Mouse (Mus musculus) hindbrain, embryonic 10.5 days (tissue): Measurements from ENCODE around the gene Ltbp2. TPM values are rescaled to one million over a fixed set of nuclear protein-coding genes. Genes with fewer than 3 reads are reported as not detected.

Experiments
- DNase-seq: peaks from one replicate; pipeline ENCODE4 v3.0.0-alpha.2; 2017; ENCODE audit warnings: low spot score
- H3K27ac ChIP-seq: fragments of 300-500 bp; sonication (generic); 2 replicates; pipeline ENCODE4 v1.5.1; 2016; ENCODE audit warnings: mild to moderate bottlenecking, moderate library complexity
- H3K27me3 ChIP-seq: fragments of 300-500 bp; sonication (generic); 2 replicates; pipeline ENCODE4 v1.6.1; 2016; ENCODE audit warnings: mild to moderate bottlenecking; ENCODE audit not compliant: poor library complexity, insufficient read depth, severe bottlenecking
- H3K36me3 ChIP-seq: fragments of 300-500 bp; sonication (generic); 2 replicates; pipeline ENCODE4 v1.6.1; 2016; ENCODE audit warnings: mild to moderate bottlenecking, moderate library complexity
- H3K4me1 ChIP-seq: fragments of 300-500 bp; sonication (generic); replicated peaks from 2 replicates; pipeline ENCODE4 v1.6.1; 2016; ENCODE audit warnings: mild to moderate bottlenecking
- H3K4me3 ChIP-seq: fragments of 300-500 bp; sonication (generic); 2 replicates; pipeline ENCODE4 v1.5.1; 2016; ENCODE audit warnings: mild to moderate bottlenecking, moderate library complexity
- H3K9me3 ChIP-seq: fragments of 300-500 bp; sonication (generic); 2 replicates; pipeline ENCODE4 v1.6.1; 2016; ENCODE audit warnings: mild to moderate bottlenecking, moderate library complexity
- WGBS: fragments of 180-500 bp; shearing (Covaris S2); methylation state at CpG from one replicate; pipeline ENCODE4 v1.1.7; 2016; 5-methylcytosine and 5-hydroxymethylcytosine counted together
- polyA plus RNA-seq: library from polyadenylated mRNA; unstranded; fragments of >200 nt; fragmentation: Nextera tagmentation; extraction: Ambion mirVana; gene quantifications from 2 replicates; pipeline ENCODE4 v1.2.1, GENCODE M21; 2016

Ltbp2 gene
- polyA plus RNA-seq, 1 experiment from 2014 or later, result 0.17 TPM

GRCm38 (mm10) chr12:84805228-84805842 is 71.0 kb downstream of the Ltbp2 start:
- no peak for DNase-seq
- Histone ChIP-seq H3K4me1 (peaks cover 24% of the 10 kb centered on the region), H3K4me3 (no peak overlapping the region), H3K27ac (no peak overlapping the region), H3K9me3 (no peaks in the 10 kb centered on the region), H3K36me3 (no peaks in the 10 kb centered on the region), H3K27me3 (no peaks in the 10 kb centered on the region)
- 78% methylated on average over 9 of the region's 9 CpGs for WGBS

GRCm38 (mm10) chr12:84802625-84803024 is 73.7 kb downstream of the Ltbp2 start:
- no peak overlapping the region for H3K27ac ChIP-seq
- no peak overlapping the region for H3K4me3 ChIP-seq
- WGBS, result 93% methylated on average over 3 of the region's 3 CpGs
- H3K27me3 ChIP-seq, result no peaks in the 10 kb centered on the region
- DNase-seq, result no peak
- H3K4me1 ChIP-seq, result peaks cover 17% of the 10 kb centered on the region
- H3K36me3 ChIP-seq, result no peaks in the 10 kb centered on the region
- H3K9me3 ChIP-seq, result no peaks in the 10 kb centered on the region

- Histone ChIP-seq H3K36me3 (no peaks in the 10 kb centered on the region), H3K27ac (no peak overlapping the region), H3K9me3 (no peaks in the 10 kb centered on the region), H3K4me3 (no peak overlapping the region), H3K4me1 (peaks cover 12% of the 10 kb centered on the region), H3K27me3 (no peaks in the 10 kb centered on the region)
- 87% methylated on average over 13 of the region's 13 CpGs for WGBS
- no peak for DNase-seq
Observed at GRCm38 (mm10) chr12:84801532-84802110, 74.7 kb downstream of the Ltbp2 start.

- no peak overlapping the region for H3K4me3 ChIP-seq
- no peak for DNase-seq
- 85% methylated on average over 4 of the region's 4 CpGs for WGBS
Observed at GRCm38 (mm10) chr12:84800419-84800818, 75.9 kb downstream of the Ltbp2 start.

GRCm38 (mm10) chr12:84799086-84799485 is 77.2 kb downstream of the Ltbp2 start:
- H3K27ac ChIP-seq, result no peak overlapping the region
- no peaks in the 10 kb centered on the region for H3K4me1 ChIP-seq
- WGBS, result 93% methylated on average over 13 of the region's 13 CpGs
- no peaks in the 10 kb centered on the region for H3K9me3 ChIP-seq
- no peaks in the 10 kb centered on the region for H3K36me3 ChIP-seq
- DNase-seq, result no peak
- no peaks in the 10 kb centered on the region for H3K27me3 ChIP-seq
- no peak overlapping the region for H3K4me3 ChIP-seq

More at GRCm38 (mm10) chr12:84800419-84800818, 75.9 kb downstream of the Ltbp2 start:
- Histone ChIP-seq H3K36me3 (no peaks in the 10 kb centered on the region), H3K27ac (no peak overlapping the region), H3K4me1 (0 out of 2 replicates have a peak, but pooled peaks cover 5% of the 10 kb centered on the region), H3K27me3 (no peaks in the 10 kb centered on the region), H3K9me3 (no peaks in the 10 kb centered on the region)

GRCm38 (mm10) chr12:84794647-84795046 is 81.7 kb downstream of the Ltbp2 start:
- Histone ChIP-seq H3K27me3 (no peaks in the 10 kb centered on the region), H3K4me3 (no peak overlapping the region), H3K4me1 (peaks cover 9% of the 10 kb centered on the region), H3K36me3 (no peaks in the 10 kb centered on the region), H3K9me3 (no peaks in the 10 kb centered on the region), H3K27ac (0 out of 2 replicates have a peak overlapping the region, but pooled peaks have one; percentile 23)
- 90% methylated on average over 8 of the region's 8 CpGs for WGBS
- no peak for DNase-seq

- Histone ChIP-seq H3K9me3 (no peaks in the 10 kb centered on the region), H3K4me1 (peaks cover 9% of the 10 kb centered on the region), H3K36me3 (no peaks in the 10 kb centered on the region), H3K27ac (no peak overlapping the region), H3K4me3 (no peak overlapping the region), H3K27me3 (no peaks in the 10 kb centered on the region)
- WGBS, result 79% methylated on average over 4 of the region's 4 CpGs
- DNase-seq, result no peak
Observed at GRCm38 (mm10) chr12:84792629-84793028, 83.7 kb downstream of the Ltbp2 start.

GRCm38 (mm10) chr12:84790853-84791252 is 85.5 kb downstream of the Ltbp2 start:
- WGBS, result 67% methylated on average over 10 of the region's 10 CpGs

GRCm38 (mm10) chr12:84786091-84786490 is 90.2 kb downstream of the Ltbp2 start:
- Histone ChIP-seq H3K4me1 (peaks cover 13% of the 10 kb centered on the region), H3K36me3 (no peaks in the 10 kb centered on the region), H3K4me3 (no peak overlapping the region), H3K27me3 (0 out of 2 replicates have a peak, but pooled peaks cover 3% of the 10 kb centered on the region), H3K9me3 (no peaks in the 10 kb centered on the region), H3K27ac (no peak overlapping the region)
- DNase-seq, result no peak
- 81% methylated on average over 5 of the region's 5 CpGs for WGBS

More at GRCm38 (mm10) chr12:84790853-84791252, 85.5 kb downstream of the Ltbp2 start:
- no peaks in the 10 kb centered on the region for H3K36me3 ChIP-seq
- no peaks in the 10 kb centered on the region for H3K27me3 ChIP-seq
- H3K4me1 ChIP-seq, result peaks cover 9% of the 10 kb centered on the region
- DNase-seq, result no peak
- H3K9me3 ChIP-seq, result no peaks in the 10 kb centered on the region
- H3K27ac ChIP-seq, result no peak overlapping the region
- no peak overlapping the region for H3K4me3 ChIP-seq

- WGBS, result 36% methylated on average over 25 of the region's 25 CpGs
- peak; percentile 86 for DNase-seq
- peaks cover 12% of the 10 kb centered on the region for H3K4me1 ChIP-seq
- no peak overlapping the region; the same call in 1 of the 2 replicates for H3K4me3 ChIP-seq
- H3K27ac ChIP-seq, result 0 out of 2 replicates have a peak overlapping the region, but pooled peaks have one; percentile 50
- H3K36me3 ChIP-seq, result no peaks in the 10 kb centered on the region
- 0 out of 2 replicates have a peak, but pooled peaks cover 3% of the 10 kb centered on the region for H3K27me3 ChIP-seq
- no peaks in the 10 kb centered on the region for H3K9me3 ChIP-seq
Observed at GRCm38 (mm10) chr12:84784604-84785381, 91.5 kb downstream of the Ltbp2 start.

GRCm38 (mm10) chr12:84776229-84776628 is 100.1 kb downstream of the Ltbp2 start:
- H3K4me1 ChIP-seq, result peaks cover 26% of the 10 kb centered on the region

GRCm38 (mm10) chr12:84774376-84774775 is 102.0 kb downstream of the Ltbp2 start:
- Histone ChIP-seq H3K4me3 (peak overlapping the region; percentile 86), H3K4me1 (peaks cover 39% of the 10 kb centered on the region), H3K9me3 (no peaks in the 10 kb centered on the region), H3K27ac (no peak overlapping the region), H3K36me3 (peaks cover 30% of the 10 kb centered on the region), H3K27me3 (no peaks in the 10 kb centered on the region)
- DNase-seq, result no peak
- WGBS, result 91% methylated on average over 6 of the region's 6 CpGs

More at GRCm38 (mm10) chr12:84776229-84776628, 100.1 kb downstream of the Ltbp2 start:
- Histone ChIP-seq H3K9me3 (no peaks in the 10 kb centered on the region), H3K4me3 (no peak overlapping the region), H3K27ac (no peak overlapping the region), H3K36me3 (peaks cover 14% of the 10 kb centered on the region; the same call in 1 of the 2 replicates), H3K27me3 (no peaks in the 10 kb centered on the region)
- DNase-seq, result no peak

- Histone ChIP-seq H3K9me3 (no peaks in the 10 kb centered on the region), H3K4me3 (peak overlapping the region; percentile 86), H3K27me3 (no peaks in the 10 kb centered on the region), H3K27ac (peak overlapping the region; percentile 96), H3K4me1 (peaks cover 40% of the 10 kb centered on the region), H3K36me3 (peaks cover 38% of the 10 kb centered on the region)
- under 1% methylated on average over 20 of the region's 20 CpGs for WGBS
- no peak for DNase-seq
Observed at GRCm38 (mm10) chr12:84773476-84773875, 102.9 kb downstream of the Ltbp2 start.
